Mouse (Mus musculus) right cerebral cortex, postnatal 4 days (tissue): ENCODE data around the gene Trim11.
"Not testable (repeated sequence)": the region's sequence is repeated elsewhere in the genome, so short reads cannot be mapped to it uniquely, and the experiment has no call there.

ENCODE experiments used
- DNase-seq: peaks from one replicate; pipeline ENCODE4 v3.0.0-alpha.2; 2022

The Trim11 gene

GRCm38 (mm10) chr11:58978027-58978705 is at the start of gene Trim11:
Trim11 (plus strand) TSS chr11:58978093.
- DNase-seq: peak; percentile 58

- DNase-seq: no peak
These were observed 48.8 kb upstream of the Trim11 start for GRCm38 (mm10) chr11:58929055-58929454.

- DNase-seq: no peak
These were observed 48.3 kb upstream of the Trim11 start for GRCm38 (mm10) chr11:58929641-58930040.

- DNase-seq: no peak
These were observed 47.6 kb upstream of the Trim11 start for GRCm38 (mm10) chr11:58930254-58930653.

- DNase-seq: no peak
These were observed 46.3 kb upstream of the Trim11 start for GRCm38 (mm10) chr11:58931576-58931975.

- no peak for DNase-seq
These were observed 40.0 kb upstream of the Trim11 start for GRCm38 (mm10) chr11:58937909-58938308.

GRCm38 (mm10) chr11:58938322-58939087 is 39.4 kb upstream of the Trim11 start, which contains the start of gene Rnf187:
Rnf187 (minus strand) TSS chr11:58938916.
- peak; percentile 84 for DNase-seq

- DNase-seq: no peak
These were observed 38.8 kb upstream of the Trim11 start for GRCm38 (mm10) chr11:58939088-58939439.

- DNase-seq: no peak
These were observed 33.8 kb upstream of the Trim11 start for GRCm38 (mm10) chr11:58944136-58944535.

- DNase-seq: no peak
These were observed 30.6 kb upstream of the Trim11 start for GRCm38 (mm10) chr11:58947306-58947705.

- DNase-seq: peak; percentile 69
These were observed 29.9 kb upstream of the Trim11 start for GRCm38 (mm10) chr11:58947798-58948528.

- peak; percentile 73 for DNase-seq
These were observed 29.1 kb upstream of the Trim11 start, which contains the start of gene Hist3h2ba for GRCm38 (mm10) chr11:58948542-58949479. Hist3h2ba (plus strand) TSS chr11:58948920.

GRCm38 (mm10) chr11:58949480-58950431 is 28.1 kb upstream of the Trim11 start:
- DNase-seq: peak; percentile 61

- no peak for DNase-seq
These were observed 26.7 kb upstream of the Trim11 start for GRCm38 (mm10) chr11:58951210-58951609.

GRCm38 (mm10) chr11:58953351-58954169 is 24.3 kb upstream of the Trim11 start:
- peak; percentile 38 for DNase-seq

GRCm38 (mm10) chr11:58954170-58954419 is 23.8 kb upstream of the Trim11 start:
- DNase-seq: not testable (repeated sequence)

- peak; percentile 82 for DNase-seq
These were observed 23.3 kb upstream of the Trim11 start, which contains the start of the genes Hist3h2a and Trim17 for GRCm38 (mm10) chr11:58954420-58955142. Hist3h2a (plus strand) TSS chr11:58954685. Trim17 (plus strand) TSS chr11:58954685.

GRCm38 (mm10) chr11:58955143-58955867 is 22.6 kb upstream of the Trim11 start:
- peak; percentile 25 for DNase-seq

- DNase-seq: no peak
These were observed 22.0 kb upstream of the Trim11 start for GRCm38 (mm10) chr11:58955868-58956257.
